ENCODE assay signal across 9 mouse cellular contexts in genomic region chr16:23271746-23272520, GRCm38 (mm10). TPM values are rescaled to one million over a fixed set of nuclear protein-coding genes. Genes with fewer than 3 reads are reported as not detected.
A peak's percentile ranks its signal among the peaks of the same experiment; 100 is the strongest.
DNase-seq lines count a peak whose midpoint lies in the region; ATAC-seq and TF ChIP-seq lines count a peak whose summit lies in the region.
"Had no signal": no experiment of that assay in that cellular context is flagged by ENCODE, and none has a peak within 500 bp of the region (broad histone marks: within the 10 kb centered on the region; RNA-seq: fewer than 3 reads in every experiment).

No protein-coding gene starts in this region.

- no peaks in the 10 kb centered on the region for H3K27me3 ChIP-seq in hindbrain, postnatal 0 days (ENCODE audit: insufficient read depth, low read length)
- no peaks in the 10 kb centered on the region for H3K27me3 ChIP-seq in hindbrain, embryonic 12.5 days
- H3K27me3 ChIP-seq in midbrain, embryonic 13.5 days, result no peaks in the 10 kb centered on the region
- H3K27me3 ChIP-seq in midbrain, embryonic 15.5 days (replicated peaks), result no peaks in the 10 kb centered on the region
- H3K27me3 ChIP-seq in embryonic facial prominence, embryonic 10.5 days (replicated peaks; ENCODE audit: low read depth, poor library complexity, severe bottlenecking), result no peaks in the 10 kb centered on the region
- H3K27me3 ChIP-seq: limb, embryonic 13.5 days had no signal

- ATAC-seq in hindbrain, postnatal 0 days, result no peak
- ATAC-seq in hindbrain, embryonic 12.5 days (ENCODE audit: low FRiP score), result no peak
- ATAC-seq in midbrain, embryonic 13.5 days, result no peak
- no peak for ATAC-seq in midbrain, embryonic 15.5 days (replicated peaks)

- no peaks in the 10 kb centered on the region for H3K9me3 ChIP-seq in hindbrain, postnatal 0 days (ENCODE audit: low read length)
- no peaks in the 10 kb centered on the region for H3K9me3 ChIP-seq in hindbrain, embryonic 12.5 days (replicated peaks)
- no peaks in the 10 kb centered on the region for H3K9me3 ChIP-seq in midbrain, embryonic 13.5 days
- no peaks in the 10 kb centered on the region for H3K9me3 ChIP-seq in midbrain, embryonic 15.5 days
- H3K9me3 ChIP-seq in embryonic facial prominence, embryonic 10.5 days, result no peaks in the 10 kb centered on the region
- H3K9me3 ChIP-seq: limb, embryonic 13.5 days had no signal

- no peak for DNase-seq in hindbrain, postnatal 0 days (ENCODE audit: low spot score)
- no peak for DNase-seq in embryonic facial prominence, embryonic 10.5 days (ENCODE audit: low spot score)
- peak; percentile 32 for DNase-seq in naive thymus-derived CD4-positive, alpha-beta T cell, adult 2 months (ENCODE audit: low read depth)
- no peak for DNase-seq in right cerebral cortex, postnatal 25 days
- no peak for DNase-seq in frontal cortex, postnatal 14 days (ENCODE audit: low spot score in 2 of 2)

- no peak for TF ChIP-seq CTCF in hindbrain, postnatal 0 days (IDR thresholded peaks at IDR 0.05; ENCODE audit: low read depth)

- no peak overlapping the region for H3K9ac ChIP-seq in hindbrain, postnatal 0 days (replicated peaks; ENCODE audit: low read length)
- no peak overlapping the region for H3K9ac ChIP-seq in hindbrain, embryonic 12.5 days
- no peak overlapping the region for H3K9ac ChIP-seq in midbrain, embryonic 13.5 days (replicated peaks)
- no peak overlapping the region for H3K9ac ChIP-seq in midbrain, embryonic 15.5 days
- H3K9ac ChIP-seq: limb, embryonic 13.5 days had no signal

- H3K4me1 ChIP-seq in hindbrain, postnatal 0 days (ENCODE audit: insufficient read depth, low read length), result peaks cover 19% of the 10 kb centered on the region; the same call in 1 of the 2 replicates
- peaks cover 43% of the 10 kb centered on the region for H3K4me1 ChIP-seq in hindbrain, embryonic 12.5 days
- peaks cover 54% of the 10 kb centered on the region for H3K4me1 ChIP-seq in midbrain, embryonic 13.5 days (replicated peaks)
- peaks cover 23% of the 10 kb centered on the region for H3K4me1 ChIP-seq in midbrain, embryonic 15.5 days
- H3K4me1 ChIP-seq in embryonic facial prominence, embryonic 10.5 days, result peaks cover 67% of the 10 kb centered on the region

- H3K4me3 ChIP-seq in hindbrain, postnatal 0 days (ENCODE audit: low read length), result no peak overlapping the region
- H3K4me3 ChIP-seq in hindbrain, embryonic 12.5 days, result no peak overlapping the region
- no peak overlapping the region for H3K4me3 ChIP-seq in midbrain, embryonic 13.5 days (replicated peaks)
- H3K4me3 ChIP-seq in midbrain, embryonic 15.5 days, result no peak overlapping the region
- H3K4me3 ChIP-seq in embryonic facial prominence, embryonic 10.5 days, result no peak overlapping the region
- H3K4me3 ChIP-seq: limb, embryonic 13.5 days had no signal

- 70% methylated on average over 14 of the region's 14 CpGs for WGBS in hindbrain, postnatal 0 days
- WGBS in hindbrain, embryonic 12.5 days, result 75% methylated on average over 14 of the region's 14 CpGs
- 75% methylated on average over 14 of the region's 14 CpGs for WGBS in midbrain, embryonic 13.5 days
- WGBS in midbrain, embryonic 15.5 days, result 74% methylated on average over 14 of the region's 14 CpGs
- 75% methylated on average over 14 of the region's 14 CpGs for WGBS in embryonic facial prominence, embryonic 10.5 days

- peak overlapping the region; percentile 12; the same call in 1 of the 2 replicates for H3K27ac ChIP-seq in hindbrain, postnatal 0 days
- H3K27ac ChIP-seq in hindbrain, embryonic 12.5 days, result no peak overlapping the region
- H3K27ac ChIP-seq in midbrain, embryonic 13.5 days, result 0 out of 2 replicates have a peak overlapping the region, but pooled peaks have one; percentile 72
- no peak overlapping the region for H3K27ac ChIP-seq in midbrain, embryonic 15.5 days
- peak overlapping the region; percentile 84 for H3K27ac ChIP-seq in embryonic facial prominence, embryonic 10.5 days (replicated peaks)

- H3K4me2 ChIP-seq in hindbrain, postnatal 0 days (ENCODE audit: low read depth, low read length), result no peak overlapping the region
- no peak overlapping the region for H3K4me2 ChIP-seq in hindbrain, embryonic 12.5 days (replicated peaks)
- H3K4me2 ChIP-seq in midbrain, embryonic 13.5 days (replicated peaks), result no peak overlapping the region
- no peak overlapping the region for H3K4me2 ChIP-seq in midbrain, embryonic 15.5 days
- H3K4me2 ChIP-seq: limb, embryonic 13.5 days had no signal

- H3K36me3 ChIP-seq in hindbrain, postnatal 0 days (ENCODE audit: insufficient read depth, low read length), result no peaks in the 10 kb centered on the region
- H3K36me3 ChIP-seq in hindbrain, embryonic 12.5 days, result 0 out of 2 replicates have a peak, but pooled peaks cover 2% of the 10 kb centered on the region
- no peaks in the 10 kb centered on the region; the same call in 1 of the 2 replicates for H3K36me3 ChIP-seq in midbrain, embryonic 13.5 days
- H3K36me3 ChIP-seq in midbrain, embryonic 15.5 days (replicated peaks), result no peaks in the 10 kb centered on the region
- peaks cover 6% of the 10 kb centered on the region for H3K36me3 ChIP-seq in embryonic facial prominence, embryonic 10.5 days (replicated peaks)
- H3K36me3 ChIP-seq: limb, embryonic 13.5 days had no signal

RNA-seq across cellular contexts. Expression of gene St6gal1, which starts 47.4 kb away (rescaled TPM):
- 23.9 and 39.9 TPM in 2 replicates for total RNA-seq in hindbrain, postnatal 0 days (2014; rRNA removed)
- polyA plus RNA-seq in hindbrain, postnatal 0 days (2015; fragmentation: Nextera tagmentation; extraction: Ambion mirVana), result 10.4 and 11.6 TPM in 2 replicates
- polyA plus RNA-seq in hindbrain, embryonic 12.5 days (2016; fragmentation: Nextera tagmentation; extraction: Ambion mirVana), result 38.7 and 40.0 TPM in 2 replicates
- polyA plus RNA-seq in midbrain, embryonic 13.5 days (2015; fragmentation: Nextera tagmentation; extraction: Ambion mirVana), result 43.1 and 44.5 TPM in 2 replicates
- 27.9 and 29.4 TPM in 2 replicates for polyA plus RNA-seq in midbrain, embryonic 15.5 days (2015; fragmentation: Nextera tagmentation; extraction: Ambion mirVana)
- 27.3 and 28.9 TPM in 2 replicates for polyA plus RNA-seq in embryonic facial prominence, embryonic 10.5 days (2016; fragmentation: Nextera tagmentation; extraction: Ambion mirVana)

Comparison
In these comparisons a context has a peak if more than half of its experiments do, and no peak if none do; other contexts are left out.
1. H3K27ac ChIP-seq: peak in hindbrain, postnatal 0 days (single experiment), midbrain, embryonic 13.5 days (single experiment) and embryonic facial prominence, embryonic 10.5 days (single experiment); none in hindbrain, embryonic 12.5 days (single experiment) and midbrain, embryonic 15.5 days (single experiment).